Mouse (Mus musculus) limb, embryonic 13.5 days (tissue): ENCODE results near the gene 2410004P03Rik. TPM values are rescaled to one million over a fixed set of nuclear protein-coding genes. Genes with fewer than 3 reads are reported as not detected.

Experiments used
- ATAC-seq: fragments of 200-750 bp; cut with Nextera tagmentation; 2 replicates; pipeline ENCODE4 v1.8.0; 2017; ENCODE audit warnings: low read depth, moderate number of reproducible peaks, moderate TSS enrichment; ENCODE audit not compliant: low FRiP score
- H3K27ac ChIP-seq: fragments of 300-500 bp; sonication (generic); 2 replicates; pipeline ENCODE4 v1.5.1; 2015; ENCODE audit warnings: inconsistent platforms, mild to moderate bottlenecking, moderate library complexity
- H3K27me3 ChIP-seq: fragments of 300-500 bp; sonication (generic); 2 replicates; pipeline ENCODE4 v1.6.1; 2015; ENCODE audit warnings: mild to moderate bottlenecking, inconsistent platforms
- H3K36me3 ChIP-seq: fragments of 300-500 bp; sonication (generic); 2 replicates; pipeline ENCODE4 v1.6.1; 2015; ENCODE audit warnings: inconsistent platforms, mild to moderate bottlenecking, moderate library complexity
- H3K4me1 ChIP-seq: fragments of 300-500 bp; sonication (generic); 2 replicates; pipeline ENCODE4 v1.6.1; 2015; ENCODE audit warnings: inconsistent platforms
- H3K4me2 ChIP-seq: fragments of 300-500 bp; sonication (generic); replicated peaks from 2 replicates; pipeline ENCODE4 v1.6.1; 2015; ENCODE audit warnings: inconsistent platforms, mild to moderate bottlenecking, moderate library complexity
- H3K4me3 ChIP-seq: fragments of 300-500 bp; sonication (generic); 2 replicates; pipeline ENCODE4 v1.5.1; 2015; ENCODE audit warnings: moderate library complexity, mild to moderate bottlenecking, inconsistent platforms
- H3K9ac ChIP-seq: fragments of 300-500 bp; sonication (generic); 2 replicates; pipeline ENCODE4 v1.6.1; 2015; ENCODE audit warnings: mild to moderate bottlenecking, inconsistent platforms
- H3K9me3 ChIP-seq: fragments of 300-500 bp; sonication (generic); 2 replicates; pipeline ENCODE4 v1.6.1; 2016; ENCODE audit warnings: inconsistent platforms
- WGBS: fragments of 180-500 bp; shearing (Covaris S2); methylation state at CpG from one replicate; pipeline ENCODE4 v1.1.7; 2015; 5-methylcytosine and 5-hydroxymethylcytosine counted together
- polyA plus RNA-seq: library from polyadenylated mRNA; unstranded; fragments of >200 nt; fragmentation: Nextera tagmentation; extraction: Ambion mirVana; gene quantifications from 2 replicates; pipeline ENCODE4 v1.2.1, GENCODE M21; 2015

The 2410004P03Rik gene
- polyA plus RNA-seq, 1 experiment from 2014 or later: 0.52 TPM

DNA sequence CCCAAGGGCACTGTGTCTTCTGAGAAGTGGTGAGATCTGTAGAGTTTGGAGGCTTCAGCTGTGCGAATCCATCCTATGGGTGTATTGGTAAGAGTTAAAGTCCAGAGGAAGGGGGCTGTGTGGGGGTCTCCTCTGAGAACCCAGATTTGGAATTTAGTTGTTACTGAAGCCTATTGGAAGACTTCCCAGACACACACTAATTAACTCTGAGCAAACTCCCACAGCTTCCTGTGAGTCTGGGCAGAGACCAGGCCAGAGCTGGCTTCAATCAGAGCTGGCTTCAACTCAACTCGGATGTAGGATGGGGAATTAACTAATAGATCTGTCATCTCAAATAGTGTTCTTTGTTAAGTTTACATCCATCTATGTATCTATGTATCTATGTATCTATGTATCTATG, 4.2 kb upstream of the 2410004P03Rik start:
- Histone ChIP-seq H3K9me3 (no peaks in the 10 kb centered on the region), H3K4me1 (no peaks in the 10 kb centered on the region), H3K27ac (no peak overlapping the region), H3K4me2 (no peak overlapping the region), H3K36me3 (no peaks in the 10 kb centered on the region), H3K4me3 (no peak overlapping the region), H3K27me3 (no peaks in the 10 kb centered on the region), H3K9ac (no peak overlapping the region)
- no peak for ATAC-seq
- WGBS: 72% methylated on average over 2 of the region's 2 CpGs

DNA sequence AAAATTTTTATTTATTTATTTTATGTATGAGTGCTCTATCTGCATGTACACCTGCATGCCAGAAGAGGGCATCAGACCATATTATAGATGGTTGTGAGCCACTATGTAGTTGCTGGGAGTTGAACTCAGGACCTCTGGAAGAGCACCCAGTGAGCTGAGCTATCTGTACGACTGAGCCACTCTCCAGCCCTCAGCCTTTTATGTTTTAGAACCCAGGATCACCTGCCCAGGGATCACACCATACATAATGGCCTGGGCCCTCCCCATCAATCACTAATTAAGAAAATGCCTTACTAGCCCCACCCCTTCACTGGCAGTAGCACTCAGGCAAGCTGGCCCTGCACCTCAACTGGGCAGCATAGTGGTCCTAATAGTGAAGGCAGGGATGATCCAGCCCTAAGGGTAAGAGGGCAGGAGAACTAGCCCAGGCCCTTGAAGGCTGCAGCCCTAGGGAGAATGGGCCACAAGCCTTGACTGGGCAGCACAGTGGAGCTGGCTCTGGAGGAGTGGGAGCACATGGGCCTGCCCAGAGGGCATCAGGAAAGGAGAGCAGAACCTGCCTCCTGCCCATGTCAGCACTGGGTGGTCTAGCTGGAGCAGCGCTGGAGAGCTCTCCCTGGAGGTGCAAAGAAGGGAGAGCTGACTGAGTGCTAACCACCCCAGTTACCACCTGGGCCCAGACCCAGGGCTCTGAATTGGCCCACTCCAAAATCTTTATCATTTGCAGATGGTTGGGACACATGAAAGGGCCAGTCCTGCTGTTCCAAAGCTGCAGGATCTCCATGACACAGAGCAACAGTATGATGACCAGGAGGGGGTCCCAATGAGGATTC, 756 bp upstream of the 2410004P03Rik start:
- no peak; the same call in 1 of the 2 replicates for ATAC-seq
- H3K4me2 ChIP-seq: no peak overlapping the region
- no peak overlapping the region for H3K9ac ChIP-seq
- no peaks in the 10 kb centered on the region for H3K36me3 ChIP-seq
- peaks cover 5% of the 10 kb centered on the region for H3K9me3 ChIP-seq
- no peaks in the 10 kb centered on the region for H3K27me3 ChIP-seq
- H3K4me1 ChIP-seq: no peaks in the 10 kb centered on the region
- H3K27ac ChIP-seq: no peak overlapping the region
- WGBS: 62% methylated on average over 2 of the region's 2 CpGs
- no peak overlapping the region for H3K4me3 ChIP-seq

DNA sequence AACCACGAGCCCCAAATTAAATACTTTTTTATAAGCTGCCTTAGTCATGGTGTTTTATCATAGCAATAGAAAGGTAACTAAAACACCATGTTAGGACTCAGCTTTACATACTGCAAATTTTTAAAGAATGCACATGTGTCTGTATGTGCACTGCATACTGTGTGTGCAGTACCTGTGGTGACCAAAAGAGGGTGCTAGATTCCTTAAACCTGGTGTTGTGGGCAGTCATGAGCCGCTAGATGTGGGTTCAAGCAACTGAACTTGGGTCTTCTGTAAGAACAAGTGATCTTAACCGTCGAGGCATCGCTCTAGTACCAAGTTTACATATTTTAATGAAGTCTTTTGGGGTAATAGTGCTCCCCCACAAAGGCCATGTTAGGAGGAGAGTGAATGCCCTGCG, 2.1 kb downstream of the 2410004P03Rik start:
- H3K9ac ChIP-seq: no peak overlapping the region
- H3K4me1 ChIP-seq: no peaks in the 10 kb centered on the region
- ATAC-seq: no peak
- WGBS: 92% methylated on average over 6 of the region's 6 CpGs
- H3K4me3 ChIP-seq: no peak overlapping the region
- no peaks in the 10 kb centered on the region for H3K36me3 ChIP-seq
- H3K27me3 ChIP-seq: no peaks in the 10 kb centered on the region
- no peak overlapping the region for H3K4me2 ChIP-seq
- peaks cover 5% of the 10 kb centered on the region for H3K9me3 ChIP-seq
- no peak overlapping the region for H3K27ac ChIP-seq

DNA sequence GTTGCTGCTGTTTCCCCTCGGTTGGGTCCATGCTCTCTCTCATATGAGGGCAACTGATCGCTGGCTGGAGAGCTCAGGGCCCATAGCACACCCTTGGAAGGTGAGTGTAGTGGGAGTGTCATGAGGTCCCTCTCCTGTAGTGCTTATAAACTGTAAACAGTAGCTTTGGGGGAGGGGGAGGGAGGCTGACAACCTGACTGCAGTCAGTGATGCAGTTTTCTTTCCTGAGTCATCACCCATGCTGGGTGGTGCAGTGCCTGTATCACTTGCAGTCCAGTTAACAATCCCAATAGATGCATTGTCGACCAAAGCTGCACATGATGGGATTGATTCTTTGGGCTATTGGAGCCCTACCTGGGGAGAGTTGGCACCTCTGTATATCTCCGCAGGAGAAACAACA, 10.3 kb downstream of the 2410004P03Rik start:
- 47% methylated on average over 4 of the region's 4 CpGs for WGBS
- H3K4me1 ChIP-seq: peaks cover 16% of the 10 kb centered on the region
- H3K4me2 ChIP-seq: no peak overlapping the region
- no peaks in the 10 kb centered on the region for H3K36me3 ChIP-seq
- no peak overlapping the region for H3K9ac ChIP-seq
- no peak overlapping the region for H3K27ac ChIP-seq
- no peaks in the 10 kb centered on the region for H3K9me3 ChIP-seq
- no peak for ATAC-seq
- peaks cover 48% of the 10 kb centered on the region for H3K27me3 ChIP-seq
- no peak overlapping the region for H3K4me3 ChIP-seq

DNA sequence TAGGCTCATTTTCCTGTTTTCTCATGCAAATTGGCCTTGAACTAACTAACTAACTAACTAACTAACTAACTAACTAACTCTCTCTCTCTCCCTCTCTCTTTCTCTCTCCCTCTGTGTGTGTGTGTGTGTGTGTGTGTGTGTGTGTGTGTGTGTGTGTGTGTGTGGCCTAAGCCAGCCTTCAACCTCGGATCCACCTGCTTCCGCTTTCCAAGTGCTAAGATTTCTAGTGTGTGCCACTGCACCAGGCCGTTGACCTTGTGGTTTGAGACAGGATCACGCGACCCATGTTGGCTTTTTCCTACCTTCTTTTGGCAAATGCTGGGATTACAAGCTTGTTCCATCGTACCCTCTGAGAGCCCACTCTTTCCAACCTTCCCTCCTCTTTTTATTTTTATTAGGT, 10.9 kb downstream of the 2410004P03Rik start:
- Histone ChIP-seq H3K27ac (no peak overlapping the region), H3K4me1 (peaks cover 16% of the 10 kb centered on the region), H3K4me2 (peak overlapping the region; percentile 89), H3K9me3 (no peaks in the 10 kb centered on the region), H3K27me3 (peaks cover 48% of the 10 kb centered on the region), H3K36me3 (no peaks in the 10 kb centered on the region), H3K9ac (no peak overlapping the region), H3K4me3 (no peak overlapping the region)
- no peak for ATAC-seq
- WGBS: 48% methylated on average over 6 of the region's 6 CpGs

DNA sequence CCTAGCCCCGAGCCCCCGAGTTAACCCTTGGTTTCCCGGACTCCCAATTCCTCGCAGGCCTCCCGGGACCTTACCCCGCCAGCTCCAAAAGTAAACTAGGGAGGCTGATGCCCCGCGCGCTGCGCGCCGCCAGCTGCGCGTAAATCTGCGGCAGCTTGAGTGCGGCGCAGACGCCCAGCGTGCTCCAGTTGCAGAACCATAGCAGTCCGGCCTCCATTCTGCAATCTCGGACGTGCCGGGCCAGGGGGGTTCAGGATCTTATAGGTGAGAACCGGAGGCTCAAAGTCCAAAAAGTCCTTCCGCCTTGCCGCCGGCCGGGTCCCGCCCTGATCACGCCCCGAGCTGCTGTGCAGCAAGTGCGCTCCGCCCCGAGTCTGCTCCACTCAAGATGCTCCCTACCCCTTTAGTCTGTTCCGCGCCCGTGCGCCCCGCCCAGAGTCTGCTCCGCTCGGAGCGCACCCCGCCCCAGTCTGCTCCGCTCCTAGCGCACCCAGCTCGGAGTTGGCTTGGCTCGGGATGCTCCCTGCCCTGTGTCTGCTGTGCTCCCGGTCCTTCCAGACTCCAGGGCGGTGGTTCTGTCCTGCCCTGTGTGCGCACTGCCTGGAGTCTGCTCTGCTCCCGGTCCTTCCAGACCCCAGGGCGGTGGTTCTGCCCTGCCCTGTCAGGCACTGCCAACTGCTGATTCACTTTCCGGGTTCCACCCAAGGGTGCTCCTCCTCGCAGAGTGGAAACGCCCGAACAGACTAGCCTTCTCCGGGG, 11.6 kb downstream of the 2410004P03Rik start, which contains the start of gene Pqlc3:
Gene Pqlc3, minus strand, starts transcription at position 670 of the 759 bp plus-strand sequence.
- peak within 1 kb of the TSS; percentile 63 for H3K9ac ChIP-seq
- no peaks in the 10 kb centered on the region for H3K36me3 ChIP-seq
- H3K4me3 ChIP-seq: peak within 1 kb of the TSS; percentile 65
- H3K4me1 ChIP-seq: peaks cover 16% of the 10 kb centered on the region
- peak; percentile 92 for ATAC-seq
- no peaks in the 10 kb centered on the region for H3K9me3 ChIP-seq
- H3K27ac ChIP-seq: no peak within 1 kb of the TSS
- H3K4me2 ChIP-seq: peak within 1 kb of the TSS; percentile 89
- WGBS: 2% methylated on average over 57 of the region's 57 CpGs
- peaks cover 48% of the 10 kb centered on the region for H3K27me3 ChIP-seq

DNA sequence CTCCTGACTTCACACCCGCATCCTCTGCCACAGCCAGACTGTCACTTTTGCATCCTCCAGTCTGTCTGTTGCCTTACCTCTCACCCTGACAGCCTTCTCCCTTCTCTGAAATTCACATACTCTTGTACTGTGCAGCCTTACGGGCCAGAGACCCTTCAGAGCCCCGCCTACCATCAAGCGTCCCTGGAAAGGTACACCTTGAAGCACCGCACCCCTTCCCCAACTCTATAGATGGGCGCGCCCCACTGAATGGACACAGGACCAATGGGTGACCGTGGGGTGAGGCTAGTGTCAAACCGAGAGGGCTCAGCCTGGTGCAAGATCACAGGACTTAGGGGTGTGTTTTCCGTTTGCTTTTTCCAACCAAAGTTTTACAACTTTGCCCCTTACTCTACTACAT, 12.4 kb downstream of the 2410004P03Rik start:
- Histone ChIP-seq H3K4me2 (peak overlapping the region; percentile 89), H3K9ac (peak overlapping the region; percentile 63), H3K27ac (no peak overlapping the region), H3K9me3 (no peaks in the 10 kb centered on the region), H3K4me3 (peak overlapping the region; percentile 65), H3K27me3 (peaks cover 48% of the 10 kb centered on the region), H3K36me3 (no peaks in the 10 kb centered on the region), H3K4me1 (peaks cover 16% of the 10 kb centered on the region)
- 7% methylated on average over 10 of the region's 10 CpGs for WGBS
- no peak for ATAC-seq

DNA sequence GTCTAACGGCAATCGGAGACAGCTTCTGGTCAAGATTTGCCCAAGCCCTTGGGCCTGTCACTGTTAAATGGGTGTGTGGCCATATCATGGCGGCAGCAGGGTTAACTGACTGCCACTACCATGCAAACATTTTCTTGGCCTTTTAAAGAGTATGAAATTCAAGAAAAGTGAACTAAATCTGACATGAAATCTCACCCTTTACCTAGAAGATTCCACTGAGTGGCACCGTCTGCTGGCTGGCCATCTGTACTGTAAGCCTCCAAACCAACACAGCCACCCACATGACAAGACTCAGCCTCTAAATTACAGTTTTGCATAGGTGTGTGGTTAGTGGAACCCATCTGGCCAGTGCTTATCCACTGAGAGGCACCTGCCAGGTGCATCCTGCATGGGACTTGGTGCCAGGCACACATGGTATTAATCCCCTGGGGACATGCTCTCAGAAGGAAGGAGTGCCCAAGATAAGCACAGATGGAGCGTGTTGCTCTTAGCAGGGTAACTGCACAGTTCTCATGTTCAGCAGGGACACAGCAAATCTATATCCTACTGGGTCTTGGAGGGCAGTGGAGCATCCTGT, 14.6 kb downstream of the 2410004P03Rik start:
- WGBS: 87% methylated on average over 5 of the region's 5 CpGs
- Histone ChIP-seq H3K27me3 (peaks cover 46% of the 10 kb centered on the region), H3K27ac (no peak overlapping the region), H3K36me3 (no peaks in the 10 kb centered on the region), H3K4me3 (no peak overlapping the region), H3K4me1 (peaks cover 16% of the 10 kb centered on the region), H3K4me2 (no peak overlapping the region), H3K9ac (no peak overlapping the region), H3K9me3 (no peaks in the 10 kb centered on the region)
- ATAC-seq: no peak

DNA sequence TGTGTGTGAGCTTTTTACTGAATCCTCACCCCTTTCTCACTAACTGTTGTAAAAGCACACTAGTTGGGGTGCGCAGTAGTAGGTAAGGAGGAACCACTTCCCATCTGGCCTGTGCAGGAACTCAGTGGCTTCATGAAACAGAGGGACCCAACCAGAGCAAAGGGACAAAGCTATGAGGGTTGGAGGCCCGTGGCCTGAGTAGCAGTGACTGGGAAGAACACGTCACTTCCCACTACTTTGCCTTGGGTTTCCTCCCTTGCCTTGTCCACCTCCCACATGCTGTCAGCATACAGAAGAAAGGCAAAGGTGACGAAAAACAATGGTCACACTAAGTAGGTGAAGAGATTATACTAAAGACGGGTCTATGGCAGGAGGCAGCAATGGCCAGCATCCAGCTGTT, 15.2 kb downstream of the 2410004P03Rik start:
- Histone ChIP-seq H3K36me3 (no peaks in the 10 kb centered on the region; the same call in 1 of the 2 replicates), H3K4me2 (no peak overlapping the region)

DNA sequence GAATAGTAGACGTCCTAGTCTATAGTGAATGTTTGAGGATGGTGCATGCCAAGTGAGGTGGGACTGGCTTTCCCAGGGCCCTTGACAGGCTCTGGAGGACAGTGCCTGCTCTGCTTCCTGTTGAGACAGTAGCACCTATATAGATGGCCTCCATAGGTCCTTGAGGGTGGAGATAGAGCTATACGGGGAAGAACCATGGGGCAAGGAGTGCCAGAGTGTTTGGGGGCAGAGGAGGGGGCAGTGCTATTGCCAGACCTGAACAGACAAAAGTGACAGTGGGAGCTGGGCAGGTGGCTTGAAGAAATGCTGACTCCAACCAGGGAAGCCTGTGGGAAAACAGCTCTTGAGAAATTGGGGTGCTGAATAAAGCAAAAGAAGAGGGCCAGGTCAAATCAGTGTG, 17.2 kb downstream of the 2410004P03Rik start:
- Histone ChIP-seq H3K4me1 (peaks cover 11% of the 10 kb centered on the region), H3K4me3 (no peak overlapping the region), H3K9ac (no peak overlapping the region), H3K27ac (no peak overlapping the region), H3K4me2 (no peak overlapping the region), H3K9me3 (no peaks in the 10 kb centered on the region), H3K36me3 (peaks cover 6% of the 10 kb centered on the region), H3K27me3 (peaks cover 24% of the 10 kb centered on the region)
- no peak for ATAC-seq
- WGBS: 93% methylated on average over 2 of the region's 2 CpGs

More for the DNA sequence above, 15.2 kb downstream of the 2410004P03Rik start:
- Histone ChIP-seq H3K4me3 (no peak overlapping the region), H3K27ac (no peak overlapping the region), H3K9ac (no peak overlapping the region), H3K9me3 (no peaks in the 10 kb centered on the region), H3K4me1 (peaks cover 16% of the 10 kb centered on the region), H3K27me3 (peaks cover 39% of the 10 kb centered on the region)
- no peak for ATAC-seq
- 88% methylated on average over 5 of the region's 5 CpGs for WGBS

DNA sequence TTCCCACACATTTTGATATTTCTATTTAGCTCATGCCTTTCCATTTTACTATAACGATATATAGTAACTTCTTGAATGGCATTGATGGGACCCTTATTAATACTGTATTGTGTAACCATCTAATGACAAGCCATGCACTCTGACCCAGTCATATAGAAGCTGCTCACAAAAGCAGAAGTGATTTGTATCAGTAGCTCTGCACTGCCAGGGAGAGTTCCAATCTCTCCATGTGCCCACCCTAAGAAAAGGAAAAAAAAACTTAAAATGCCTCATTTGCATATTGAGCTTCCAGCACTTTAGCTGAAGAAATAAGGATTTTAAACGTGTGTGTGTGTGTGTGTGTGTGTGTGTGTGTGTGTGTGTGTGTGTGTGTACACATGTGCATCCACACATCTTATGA, 19.2 kb downstream of the 2410004P03Rik start:
- no peaks in the 10 kb centered on the region for H3K9me3 ChIP-seq
- H3K27ac ChIP-seq: no peak overlapping the region
- no peak overlapping the region for H3K4me3 ChIP-seq
- 0 out of 2 replicates have a peak, but pooled peaks cover 4% of the 10 kb centered on the region for H3K27me3 ChIP-seq
- ATAC-seq: no peak
- H3K36me3 ChIP-seq: peaks cover 12% of the 10 kb centered on the region
- 88% methylated on average over 2 of the region's 2 CpGs for WGBS
- H3K4me2 ChIP-seq: no peak overlapping the region
- H3K4me1 ChIP-seq: no peaks in the 10 kb centered on the region
- H3K9ac ChIP-seq: no peak overlapping the region

DNA sequence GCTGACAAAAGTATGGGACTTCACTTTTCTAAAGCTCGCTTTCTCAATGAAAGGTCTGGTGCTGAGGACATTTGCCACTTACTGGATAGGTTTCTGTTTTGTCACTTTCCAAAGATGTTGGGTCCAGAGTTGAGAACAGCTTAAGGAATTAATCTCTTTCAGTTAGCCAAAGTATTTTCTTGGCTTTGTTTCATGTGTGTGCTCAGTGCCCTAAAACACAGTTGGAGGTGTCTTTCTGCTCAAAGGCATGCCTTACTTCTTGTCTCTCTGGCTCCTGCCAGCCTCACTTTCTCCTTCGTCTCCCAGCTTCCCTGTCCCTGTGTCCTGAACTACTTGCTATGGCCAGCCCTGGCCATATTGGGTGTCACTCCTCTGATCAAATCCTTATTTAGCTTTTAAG, 20.2 kb downstream of the 2410004P03Rik start:
- peaks cover 15% of the 10 kb centered on the region for H3K36me3 ChIP-seq
- H3K27me3 ChIP-seq: no peaks in the 10 kb centered on the region
- ATAC-seq: no peak
- no peak overlapping the region for H3K4me2 ChIP-seq
- H3K9ac ChIP-seq: no peak overlapping the region
- H3K27ac ChIP-seq: no peak overlapping the region
- no peaks in the 10 kb centered on the region for H3K9me3 ChIP-seq
- no peaks in the 10 kb centered on the region for H3K4me1 ChIP-seq
- WGBS: 77% methylated on average over 2 of the region's 2 CpGs
- no peak overlapping the region for H3K4me3 ChIP-seq
